Mouse (Mus musculus): ENCODE results near the gene Gm20498. TPM values are rescaled to one million over a fixed set of nuclear protein-coding genes. Genes with fewer than 3 reads are reported as not detected.
"Not testable (repeated sequence)": the region's sequence is repeated elsewhere in the genome, so short reads cannot be mapped to it uniquely, and the experiment has no call there.

Gene Gm20498
- polyA plus RNA-seq, 1 experiment from 2014 or later: 39.6 TPM

DNA sequence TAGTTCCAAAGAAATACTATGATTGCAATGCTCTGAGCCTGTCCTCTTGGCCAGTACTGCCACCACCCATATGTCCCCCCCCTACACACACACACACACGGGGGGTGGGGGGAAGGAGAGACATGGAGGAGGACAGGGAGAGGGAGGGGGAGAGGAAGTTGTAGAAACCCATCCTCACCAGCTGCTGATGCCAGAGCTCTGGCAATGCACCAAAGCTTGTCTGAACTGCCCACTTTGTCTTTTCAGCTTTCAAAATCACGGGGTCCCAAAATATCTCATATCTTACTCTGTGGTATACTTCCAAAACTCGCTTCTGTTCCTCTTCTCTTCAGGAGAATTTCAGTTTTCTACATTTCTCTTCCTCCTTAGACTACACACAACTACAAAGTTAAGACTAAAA lies 119.5 kb downstream of the Gm20498 start:
- WGBS: 83% methylated on average over 3 of the region's 3 CpGs
- no peaks in the 10 kb centered on the region for H3K27me3 ChIP-seq (ENCODE audit: control insufficient read depth, insufficient read depth, low read length)
- ATAC-seq (ENCODE audit: low FRiP score, low TSS enrichment): no peak
- H3K4me2 ChIP-seq (ENCODE audit: low read length): no peak overlapping the region
- no peak overlapping the region for H3K9ac ChIP-seq (replicated peaks; ENCODE audit: low read length)
- H3K36me3 ChIP-seq (ENCODE audit: control insufficient read depth, insufficient read depth, low read length): no peaks in the 10 kb centered on the region
- H3K9me3 ChIP-seq (ENCODE audit: control insufficient read depth, low read length): no peaks in the 10 kb centered on the region
- no peak overlapping the region for H3K4me3 ChIP-seq (replicated peaks; ENCODE audit: low read depth, low read length)
- no peak for DNase-seq
- no peaks in the 10 kb centered on the region for H3K4me1 ChIP-seq (ENCODE audit: control insufficient read depth, insufficient read depth, low read length)
- H3K27ac ChIP-seq (replicated peaks; ENCODE audit: low read depth, low read length): no peak overlapping the region

DNA sequence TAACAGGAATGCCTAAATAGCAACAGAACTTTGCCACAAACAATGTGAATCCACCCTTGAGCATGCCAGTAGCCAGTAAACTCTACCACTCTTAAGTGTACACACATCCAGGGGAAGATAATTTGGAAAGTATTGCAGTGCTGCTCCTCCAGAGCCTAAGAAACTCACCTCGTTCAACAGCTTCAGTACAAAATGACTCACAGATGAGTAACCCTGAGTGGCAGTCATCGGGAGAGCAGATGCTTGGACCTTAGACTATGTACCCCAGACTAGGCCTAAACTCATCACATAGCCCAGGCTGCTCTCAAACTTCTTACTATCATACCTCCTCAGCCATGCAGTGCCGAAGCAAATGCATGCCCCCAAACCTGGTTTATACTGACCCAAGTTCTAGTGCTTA lies 123.7 kb downstream of the Gm20498 start:
- Histone ChIP-seq H3K9ac (replicated peaks; ENCODE audit: low read length) (no peak overlapping the region), H3K9me3 (ENCODE audit: control insufficient read depth, low read length) (no peaks in the 10 kb centered on the region), H3K4me3 (replicated peaks; ENCODE audit: low read depth, low read length) (no peak overlapping the region), H3K4me2 (ENCODE audit: low read length) (no peak overlapping the region), H3K4me1 (ENCODE audit: control insufficient read depth, insufficient read depth, low read length) (no peaks in the 10 kb centered on the region), H3K27me3 (ENCODE audit: control insufficient read depth, insufficient read depth, low read length) (no peaks in the 10 kb centered on the region), H3K27ac (replicated peaks; ENCODE audit: low read depth, low read length) (no peak overlapping the region), H3K36me3 (ENCODE audit: control insufficient read depth, insufficient read depth, low read length) (no peaks in the 10 kb centered on the region)
- DNase-seq (no peak), ATAC-seq (ENCODE audit: low FRiP score, low TSS enrichment) (no peak)
- WGBS: 82% methylated on average over 3 of the region's 3 CpGs

GRCm38 (mm10) chr12:81402187-81402586 lies 130.5 kb downstream of the Gm20498 start:
- H3K4me1 ChIP-seq (ENCODE audit: control insufficient read depth, insufficient read depth, low read length): no peaks in the 10 kb centered on the region
- no peaks in the 10 kb centered on the region for H3K27me3 ChIP-seq (ENCODE audit: control insufficient read depth, insufficient read depth, low read length)
- no peak overlapping the region for H3K27ac ChIP-seq (replicated peaks; ENCODE audit: low read depth, low read length)
- ATAC-seq (ENCODE audit: low FRiP score, low TSS enrichment) (no peak), DNase-seq (peak; percentile 87)
- WGBS: 7% methylated on average over 1 of the region's 1 CpGs
- H3K4me2 ChIP-seq (ENCODE audit: low read length): no peak overlapping the region
- no peaks in the 10 kb centered on the region for H3K36me3 ChIP-seq (ENCODE audit: control insufficient read depth, insufficient read depth, low read length)
- no peaks in the 10 kb centered on the region for H3K9me3 ChIP-seq (ENCODE audit: control insufficient read depth, low read length)
- no peak overlapping the region for H3K9ac ChIP-seq (replicated peaks; ENCODE audit: low read length)
- no peak overlapping the region for H3K4me3 ChIP-seq (replicated peaks; ENCODE audit: low read depth, low read length)

- not testable (repeated sequence) for H3K9me3 ChIP-seq (ENCODE audit: control insufficient read depth, low read length); ATAC-seq (ENCODE audit: low FRiP score, low TSS enrichment); H3K27ac ChIP-seq (replicated peaks; ENCODE audit: low read depth, low read length); H3K4me1 ChIP-seq (ENCODE audit: control insufficient read depth, insufficient read depth, low read length); H3K27me3 ChIP-seq (ENCODE audit: control insufficient read depth, insufficient read depth, low read length); H3K4me3 ChIP-seq (replicated peaks; ENCODE audit: low read depth, low read length); H3K9ac ChIP-seq (replicated peaks; ENCODE audit: low read length); H3K4me2 ChIP-seq (ENCODE audit: low read length); DNase-seq; H3K36me3 ChIP-seq (ENCODE audit: control insufficient read depth, insufficient read depth, low read length)
- WGBS: 39% methylated on average over 1 of the region's 1 CpGs
Observed at GRCm38 (mm10) chr12:81379364-81379763, 153.3 kb downstream of the Gm20498 start, which contains the start of gene Gm4787. Gene Gm4787, minus strand, starts transcription at chr12:81379464.

GRCm38 (mm10) chr12:81333841-81334240 lies 198.9 kb downstream of the Gm20498 start:
- DNase-seq (peak; percentile 12), ATAC-seq (ENCODE audit: low FRiP score, low TSS enrichment) (no peak)
- 63% methylated on average over 5 of the region's 5 CpGs for WGBS
- H3K27me3 ChIP-seq (ENCODE audit: control insufficient read depth, insufficient read depth, low read length): no peaks in the 10 kb centered on the region
- peak overlapping the region; percentile 96 for H3K4me2 ChIP-seq (ENCODE audit: low read length)
- no peaks in the 10 kb centered on the region for H3K36me3 ChIP-seq (ENCODE audit: control insufficient read depth, insufficient read depth, low read length)
- no peaks in the 10 kb centered on the region for H3K9me3 ChIP-seq (ENCODE audit: control insufficient read depth, low read length)
- peak overlapping the region; percentile 88; the same call in 1 of the 2 replicates for H3K9ac ChIP-seq (replicated peaks; ENCODE audit: low read length)
- H3K4me3 ChIP-seq (replicated peaks; ENCODE audit: low read depth, low read length): peak overlapping the region; percentile 80
- no peak overlapping the region for H3K27ac ChIP-seq (replicated peaks; ENCODE audit: low read depth, low read length)
- peaks cover 17% of the 10 kb centered on the region for H3K4me1 ChIP-seq (ENCODE audit: control insufficient read depth, insufficient read depth, low read length)

GRCm38 (mm10) chr12:81332875-81333421 lies 199.8 kb downstream of the Gm20498 start, which contains the start of gene Slc8a3:
Gene Slc8a3, minus strand, starts transcription at chr12:81333180.
- peak; percentile 80 for DNase-seq
- under 1% methylated on average over 47 of the region's 47 CpGs for WGBS
- ATAC-seq (ENCODE audit: low FRiP score, low TSS enrichment): peak; percentile 67

DNA sequence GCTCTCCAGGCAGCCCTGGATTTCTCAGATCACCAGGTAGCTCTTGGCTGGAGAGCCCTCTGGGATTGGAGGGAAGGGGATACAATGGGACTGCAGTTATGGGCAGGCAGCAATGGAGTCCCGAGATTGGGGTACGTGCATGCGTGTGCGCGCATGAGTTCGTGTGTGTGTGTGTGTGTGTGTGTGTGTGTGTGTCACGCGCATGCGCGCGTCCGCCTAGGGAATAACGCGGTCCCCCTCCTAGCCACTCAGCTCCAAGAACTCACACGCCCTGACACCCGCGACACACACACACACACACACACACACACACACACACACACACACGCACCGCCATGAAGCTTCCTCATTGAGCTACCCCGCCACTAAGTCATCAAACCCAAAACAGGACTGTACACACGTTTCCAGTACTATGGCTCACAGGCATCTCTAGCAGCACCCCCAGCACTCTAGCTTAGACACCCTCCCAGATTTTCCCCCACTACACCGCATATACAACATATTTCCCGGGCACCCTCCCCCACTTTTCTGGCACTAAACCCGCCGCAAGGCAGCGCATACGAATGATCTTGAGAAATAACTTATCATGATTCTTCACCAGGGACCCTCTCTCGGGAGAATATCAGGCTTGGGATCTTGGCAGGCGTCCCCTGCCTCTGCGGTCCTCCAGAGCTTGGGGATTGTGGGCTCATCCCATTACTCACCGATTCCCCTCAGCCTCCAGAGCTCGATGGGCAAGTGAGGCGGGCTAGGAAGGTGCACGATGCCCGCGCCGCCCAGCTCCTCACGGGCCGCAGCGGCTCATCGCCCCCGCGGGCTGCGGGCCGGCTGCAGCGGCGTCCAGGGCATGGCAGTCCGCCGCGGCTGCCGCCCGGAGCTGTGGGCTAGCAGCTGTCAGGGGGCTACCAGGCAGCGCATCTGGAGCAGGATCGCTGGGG lies 200.5 kb downstream of the Gm20498 start:
- Histone ChIP-seq H3K4me3 (replicated peaks; ENCODE audit: low read depth, low read length) (peak overlapping the region; percentile 80), H3K36me3 (ENCODE audit: control insufficient read depth, insufficient read depth, low read length) (no peaks in the 10 kb centered on the region), H3K27me3 (ENCODE audit: control insufficient read depth, insufficient read depth, low read length) (no peaks in the 10 kb centered on the region), H3K27ac (replicated peaks; ENCODE audit: low read depth, low read length) (peak overlapping the region; percentile 88), H3K4me1 (ENCODE audit: control insufficient read depth, insufficient read depth, low read length) (peaks cover 17% of the 10 kb centered on the region), H3K4me2 (ENCODE audit: low read length) (peak overlapping the region; percentile 96), H3K9ac (replicated peaks; ENCODE audit: low read length) (peak overlapping the region; percentile 88), H3K9me3 (ENCODE audit: control insufficient read depth, low read length) (no peaks in the 10 kb centered on the region)
- WGBS: under 1% methylated on average over 54 of the region's 54 CpGs
- DNase-seq (peak; percentile 89), ATAC-seq (ENCODE audit: low FRiP score, low TSS enrichment) (peak; percentile 85)

More at GRCm38 (mm10) chr12:81332875-81333421, 199.8 kb downstream of the Gm20498 start, which contains the start of gene Slc8a3:
- Histone ChIP-seq H3K4me3 (replicated peaks; ENCODE audit: low read depth, low read length) (peak within 1 kb of the TSS; percentile 80), H3K27me3 (ENCODE audit: control insufficient read depth, insufficient read depth, low read length) (no peaks in the 10 kb centered on the region), H3K9me3 (ENCODE audit: control insufficient read depth, low read length) (no peaks in the 10 kb centered on the region), H3K9ac (replicated peaks; ENCODE audit: low read length) (peak within 1 kb of the TSS; percentile 88), H3K4me2 (ENCODE audit: low read length) (peak within 1 kb of the TSS; percentile 96), H3K27ac (replicated peaks; ENCODE audit: low read depth, low read length) (peak within 1 kb of the TSS; percentile 88), H3K36me3 (ENCODE audit: control insufficient read depth, insufficient read depth, low read length) (no peaks in the 10 kb centered on the region), H3K4me1 (ENCODE audit: control insufficient read depth, insufficient read depth, low read length) (peaks cover 17% of the 10 kb centered on the region)

- ATAC-seq (ENCODE audit: low FRiP score, low TSS enrichment): no peak
Observed at GRCm38 (mm10) chr12:81331046-81331638, 201.6 kb downstream of the Gm20498 start.

More at GRCm38 (mm10) chr12:81331046-81331638, 201.6 kb downstream of the Gm20498 start:
- H3K9ac ChIP-seq (replicated peaks; ENCODE audit: low read length): no peak overlapping the region; the same call in 1 of the 2 replicates
- H3K36me3 ChIP-seq (ENCODE audit: control insufficient read depth, insufficient read depth, low read length): no peaks in the 10 kb centered on the region
- H3K27ac ChIP-seq (replicated peaks; ENCODE audit: low read depth, low read length): peak overlapping the region; percentile 88; the same call in 1 of the 2 replicates
- WGBS: 47% methylated on average over 5 of the region's 5 CpGs
- H3K27me3 ChIP-seq (ENCODE audit: control insufficient read depth, insufficient read depth, low read length): no peaks in the 10 kb centered on the region
- H3K4me2 ChIP-seq (ENCODE audit: low read length): peak overlapping the region; percentile 96
- no peaks in the 10 kb centered on the region for H3K9me3 ChIP-seq (ENCODE audit: control insufficient read depth, low read length)
- H3K4me1 ChIP-seq (ENCODE audit: control insufficient read depth, insufficient read depth, low read length): peaks cover 17% of the 10 kb centered on the region
- peak; percentile 5 for DNase-seq
- peak overlapping the region; percentile 80 for H3K4me3 ChIP-seq (replicated peaks; ENCODE audit: low read depth, low read length)
